Mouse (Mus musculus) neural tube, postnatal 0 days (tissue): ENCODE data around the gene Dctn5. TPM values are rescaled to one million over a fixed set of nuclear protein-coding genes. Genes with fewer than 3 reads are reported as not detected.

ENCODE experiments used
- polyA plus RNA-seq: library from polyadenylated mRNA; unstranded; fragments of >200 nt; fragmentation: Nextera tagmentation; extraction: Ambion mirVana; gene quantifications from 2 replicates; pipeline ENCODE4 v1.2.1, GENCODE M21; 2015

The Dctn5 gene
- 143 and 150 TPM in 2 replicates for polyA plus RNA-seq

DNA sequence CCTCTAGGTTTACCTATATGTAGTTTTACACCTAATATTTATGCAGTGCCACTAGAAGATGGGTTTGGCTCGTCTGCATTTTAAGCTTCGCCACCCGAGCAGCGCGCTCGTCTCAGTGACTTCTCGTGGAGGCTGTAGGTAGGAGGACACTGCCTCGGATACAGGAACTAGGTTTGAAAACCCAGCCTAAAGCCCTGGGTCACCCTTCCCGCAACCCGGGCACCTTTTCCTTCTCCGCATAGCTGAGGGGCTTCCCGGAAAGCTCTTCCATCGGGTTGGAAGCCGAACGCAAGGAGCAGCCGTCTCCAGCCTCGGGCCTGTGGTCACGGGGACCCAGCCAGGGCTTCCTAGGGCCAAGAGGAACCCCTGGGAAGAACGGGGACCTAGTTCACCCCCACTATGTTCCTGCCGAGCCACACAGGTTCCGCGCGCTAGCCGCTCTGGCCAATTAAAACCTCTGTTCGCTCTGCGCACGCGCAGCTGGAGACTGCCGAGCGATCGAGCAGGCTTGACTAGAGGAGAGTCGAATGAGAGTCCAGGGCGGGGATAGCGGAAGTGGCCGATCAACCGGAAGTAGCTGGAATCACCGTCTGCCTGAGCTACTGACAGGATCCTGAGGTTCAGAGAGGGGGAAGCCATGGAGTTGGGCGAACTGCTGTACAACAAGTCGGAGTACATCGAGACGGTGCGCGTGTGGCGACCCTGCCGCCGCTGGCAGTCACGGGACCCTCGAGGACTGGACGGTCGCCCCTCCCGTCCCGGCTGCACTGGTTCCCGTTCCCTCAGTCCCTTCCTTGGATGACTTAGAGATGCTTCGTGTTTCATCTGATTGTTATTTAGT, at the start of gene Dctn5, which contains the start of gene Palb2:
Gene Dctn5, plus strand, starts transcription at position 545 of the 841 bp plus-strand sequence.
Gene Palb2, minus strand, starts transcription at position 489 of the 841 bp plus-strand sequence.

DNA sequence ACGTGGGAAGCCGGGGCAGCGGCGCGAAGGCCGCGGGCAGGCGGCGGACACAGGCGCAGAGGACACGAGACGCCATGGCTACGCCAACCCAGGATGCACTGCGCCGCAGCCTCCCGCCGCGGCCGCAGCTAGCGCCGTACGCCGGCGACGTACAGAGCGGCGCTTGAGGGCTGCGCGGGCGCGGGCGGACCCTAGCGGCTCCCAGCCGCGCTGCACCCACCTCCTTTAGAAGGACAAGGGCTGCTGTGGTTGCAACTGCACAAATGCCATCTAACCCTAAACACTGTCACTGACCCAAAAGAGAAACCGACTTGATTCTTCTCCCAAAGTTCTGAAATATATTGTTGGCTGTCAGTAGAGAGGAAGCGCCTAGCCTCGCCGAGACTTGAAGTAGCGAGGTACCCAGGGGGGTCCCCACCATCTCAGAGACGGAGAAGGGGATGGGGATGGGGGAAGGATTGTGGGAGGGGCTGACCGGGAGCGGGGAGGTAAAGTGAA, 31.0 kb upstream of the Dctn5 start, which contains the start of gene Ndufab1:
Gene Ndufab1, minus strand, starts transcription at position 140 of the 498 bp plus-strand sequence.

DNA sequence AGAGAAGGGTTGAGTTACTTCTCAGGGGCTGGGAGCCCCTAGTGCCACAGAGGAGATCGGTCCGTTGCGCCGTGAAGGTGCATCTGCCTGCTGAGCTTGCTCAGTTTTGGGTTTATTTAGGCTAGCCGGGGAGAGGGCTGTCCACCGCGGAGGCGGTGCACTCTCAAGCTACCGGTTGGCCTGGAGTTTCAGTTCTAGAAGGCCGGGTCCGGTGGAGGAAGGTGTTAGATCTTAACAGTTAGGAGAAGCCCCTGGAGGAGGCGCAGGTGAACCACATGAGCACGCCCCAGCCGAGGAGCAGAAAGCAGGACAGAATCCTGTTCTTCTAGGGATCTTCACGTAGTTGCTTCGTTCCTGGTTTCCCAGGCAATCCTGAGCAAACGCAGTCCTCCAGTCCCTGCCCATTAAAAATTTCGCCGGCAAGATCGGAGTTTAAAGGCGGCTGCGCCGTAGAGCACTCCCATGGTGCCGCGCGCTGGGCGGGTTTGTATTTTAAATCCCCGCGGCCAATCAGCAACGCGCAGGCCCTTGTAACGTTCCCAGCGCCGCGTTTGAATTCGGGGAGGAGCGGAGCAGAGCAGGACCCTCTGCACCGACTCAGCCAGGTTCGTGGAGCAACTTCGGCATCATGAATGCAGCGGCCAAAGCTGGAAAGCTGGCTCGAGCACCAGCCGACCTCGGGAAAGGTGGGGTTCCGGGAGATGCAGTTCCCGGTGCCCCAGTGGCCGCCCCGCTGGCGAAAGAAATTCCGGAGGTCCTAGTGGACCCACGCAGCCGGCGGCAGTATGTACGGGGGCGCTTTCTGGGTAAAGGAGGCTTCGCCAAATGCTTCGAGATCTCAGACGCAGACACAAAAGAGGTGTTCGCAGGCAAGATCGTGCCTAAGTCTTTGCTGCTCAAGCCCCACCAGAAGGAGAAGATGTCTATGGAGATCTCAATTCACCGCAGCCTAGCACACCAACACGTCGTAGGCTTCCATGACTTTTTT, 26.4 kb downstream of the Dctn5 start, which contains the start of gene Plk1:
Gene Plk1, plus strand, starts transcription at position 525 of the 988 bp plus-strand sequence.

DNA sequence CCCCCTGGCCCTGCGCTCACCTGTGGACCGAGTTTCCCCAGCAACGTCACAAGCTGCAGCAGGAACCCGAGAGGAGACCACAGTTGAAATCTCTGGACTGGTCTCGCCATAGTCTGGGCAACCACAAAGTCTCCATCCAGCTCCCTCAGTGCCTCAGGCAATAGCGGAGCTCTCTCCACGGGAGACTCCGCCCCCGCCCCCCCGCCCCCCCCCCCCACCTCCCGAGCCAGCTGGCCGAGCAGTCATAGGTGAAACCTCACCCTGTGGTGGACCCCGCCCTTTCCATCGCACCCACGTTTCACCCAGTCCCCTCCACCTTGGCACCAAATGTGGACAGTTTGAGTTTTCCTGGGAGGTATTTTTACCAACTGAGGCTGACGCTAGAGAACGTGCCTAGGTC, 53.2 kb downstream of the Dctn5 start, which contains the start of gene Ern2:
Gene Ern2, minus strand, starts transcription at position 165 of the 400 bp plus-strand sequence.

Other genes starting within 250 kb of the Dctn5 start
- 23.6 and 29.4 TPM in 2 replicates for gene Cog7, start 151.3 kb upstream of the Dctn5 start, polyA plus RNA-seq
- 24.6 and 25.7 TPM in 2 replicates for gene Gga2, start 111.8 kb upstream of the Dctn5 start, polyA plus RNA-seq
- gene Ubfd1, start 65.9 kb upstream of the Dctn5 start, polyA plus RNA-seq, result 69.7 and 76.1 TPM in 2 replicates
- gene Ears2, start 65.8 kb upstream of the Dctn5 start, polyA plus RNA-seq, result 7.1 and 7.5 TPM in 2 replicates
- gene Ndufab1, start 31.2 kb upstream of the Dctn5 start, polyA plus RNA-seq, result 874 and 958 TPM in 2 replicates
- gene Palb2, start 56 bp upstream of the Dctn5 start, polyA plus RNA-seq, result 3.4 and 3.7 TPM in 2 replicates
- 7.1 and 7.2 TPM in 2 replicates for gene Plk1, start 26.4 kb downstream of the Dctn5 start, polyA plus RNA-seq
- 1.2 and 1.5 TPM in 2 replicates for gene Ern2, start 53.2 kb downstream of the Dctn5 start, polyA plus RNA-seq
- gene Chp2, start 86.5 kb downstream of the Dctn5 start, polyA plus RNA-seq, result 1.4 and 2.2 TPM in 2 replicates
- 227 and 228 TPM in 2 replicates for gene Prkcb, start 155.7 kb downstream of the Dctn5 start, polyA plus RNA-seq